Mouse (Mus musculus): Measurements from ENCODE around the gene Dscaml1. TPM values are rescaled to one million over a fixed set of nuclear protein-coding genes. Genes with fewer than 3 reads are reported as not detected.

Dscaml1 gene
- total RNA-seq, 2 experiments from 2014 or later, result not detected

DNA sequence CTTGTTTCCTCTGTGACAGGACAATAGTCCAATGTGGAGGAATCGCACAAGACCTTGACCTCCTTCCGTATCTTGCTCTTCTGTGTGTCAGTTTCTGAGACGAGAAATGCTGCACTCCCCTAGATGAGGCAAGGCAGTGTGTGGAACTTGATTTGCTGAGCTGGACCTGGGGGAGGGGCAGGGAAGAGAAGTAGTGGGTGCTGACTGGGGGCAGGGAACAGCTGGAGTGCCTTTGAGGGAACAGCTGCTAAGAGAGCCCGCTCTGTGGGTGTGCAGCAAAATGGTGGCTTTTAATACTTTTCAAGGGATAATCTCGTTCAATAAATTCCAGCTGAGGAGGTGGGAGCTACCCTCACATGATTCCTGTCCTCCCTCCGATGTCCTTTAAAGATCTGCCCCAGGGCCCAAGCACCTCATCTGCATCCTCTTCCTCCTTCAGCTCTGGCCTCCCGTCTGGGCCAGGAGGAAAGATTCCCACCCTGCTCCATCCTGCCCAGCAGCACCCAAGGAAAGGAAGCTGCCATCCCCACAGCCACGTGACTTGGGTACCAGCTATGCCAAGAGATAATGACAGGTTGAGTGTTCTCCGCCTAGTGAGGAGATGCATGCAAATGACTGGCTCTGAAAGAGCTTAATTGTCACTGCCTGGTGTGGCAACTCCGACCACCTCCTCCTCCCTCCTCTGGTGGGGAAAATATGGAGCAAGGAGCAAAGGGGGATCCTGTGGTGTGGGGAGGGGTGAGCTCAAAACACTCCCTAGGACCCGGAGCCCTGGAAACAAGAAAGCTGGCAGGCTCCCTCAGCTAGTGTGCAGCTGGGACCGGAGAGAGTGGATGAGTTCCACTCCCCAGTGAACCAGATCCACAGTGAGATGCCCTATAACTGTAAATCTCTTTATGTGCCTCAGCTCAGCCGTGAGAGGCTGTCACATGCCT is 181.9 kb downstream of the Dscaml1 start:
- no peak for ATAC-seq (replicated peaks; ENCODE audit: low FRiP score, poor library complexity, severe bottlenecking)

DNA sequence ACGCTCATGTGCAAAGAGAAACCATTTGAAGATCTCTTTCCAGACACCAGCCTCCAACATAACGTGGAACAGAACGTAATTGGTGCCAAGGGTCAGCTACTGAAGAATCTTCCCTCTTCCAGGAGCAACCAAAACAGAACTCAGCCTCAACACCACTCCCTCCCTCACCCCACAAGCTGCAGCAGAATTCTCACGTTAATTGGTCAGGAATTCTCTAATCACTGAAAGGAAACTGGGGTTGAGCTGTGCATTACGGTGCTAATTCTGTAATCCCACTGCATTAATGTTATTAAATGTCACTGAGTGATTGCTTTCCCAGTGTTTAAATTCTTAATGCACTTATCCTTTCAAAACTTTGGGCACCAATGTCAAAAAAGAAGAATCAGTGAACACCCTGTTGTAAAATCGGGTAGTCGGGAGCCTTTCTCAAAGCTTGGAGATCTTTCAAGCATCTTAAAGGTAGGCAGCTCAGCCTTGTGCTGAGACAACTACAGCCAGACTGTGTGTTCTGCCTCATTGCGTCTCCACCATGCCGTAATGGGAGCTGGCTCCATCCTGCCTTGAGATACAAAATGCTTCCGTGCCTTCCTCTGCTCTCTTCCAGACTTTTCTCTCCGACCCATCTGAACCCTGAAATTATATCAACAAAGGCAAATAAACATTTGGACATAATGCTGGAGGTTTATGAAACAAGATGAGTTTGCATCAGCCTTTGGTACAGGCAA is 184.1 kb downstream of the Dscaml1 start:
- ATAC-seq (replicated peaks; ENCODE audit: low FRiP score, poor library complexity, severe bottlenecking), result no peak

DNA sequence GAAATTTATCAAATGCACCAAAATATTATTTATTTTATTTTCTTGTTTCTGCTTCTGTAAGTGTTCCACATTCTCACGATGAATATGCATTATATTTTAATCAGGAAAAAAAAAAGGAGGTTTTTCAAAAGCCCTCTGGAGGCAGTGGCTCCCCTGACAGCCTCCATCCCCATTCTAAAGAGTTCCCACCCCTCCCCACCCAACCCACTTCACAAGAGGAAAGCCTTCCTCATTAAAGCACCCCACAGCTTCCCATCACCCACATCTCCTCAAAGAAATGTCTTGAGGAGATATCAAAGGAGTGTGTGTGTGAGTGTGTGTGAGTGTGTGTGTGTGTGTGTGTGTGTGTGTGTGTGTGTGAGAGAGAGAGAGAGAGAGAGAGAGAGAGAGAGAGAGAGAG is 188.2 kb downstream of the Dscaml1 start:
- no peak for ATAC-seq (replicated peaks; ENCODE audit: low FRiP score, poor library complexity, severe bottlenecking)

DNA sequence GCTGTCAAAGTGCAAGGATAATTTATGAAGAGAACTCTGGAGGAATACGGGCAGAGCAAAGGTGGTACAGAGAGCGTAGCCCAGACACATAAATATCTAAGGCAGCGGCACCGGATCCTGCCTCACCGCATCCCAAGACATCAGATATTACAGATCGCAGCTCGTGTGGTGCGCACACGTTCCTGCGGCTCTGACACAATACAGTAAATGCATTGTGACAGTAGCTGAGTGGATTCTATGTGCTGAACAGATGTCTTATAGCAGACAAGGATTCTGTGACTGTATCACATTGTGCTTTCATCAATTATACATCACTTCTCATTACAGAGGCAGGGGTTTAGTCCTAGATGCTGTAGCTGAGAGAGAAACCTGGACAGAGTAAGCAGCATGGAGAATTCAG is 191.5 kb downstream of the Dscaml1 start:
- ATAC-seq (replicated peaks; ENCODE audit: low FRiP score, poor library complexity, severe bottlenecking), result no peak

DNA sequence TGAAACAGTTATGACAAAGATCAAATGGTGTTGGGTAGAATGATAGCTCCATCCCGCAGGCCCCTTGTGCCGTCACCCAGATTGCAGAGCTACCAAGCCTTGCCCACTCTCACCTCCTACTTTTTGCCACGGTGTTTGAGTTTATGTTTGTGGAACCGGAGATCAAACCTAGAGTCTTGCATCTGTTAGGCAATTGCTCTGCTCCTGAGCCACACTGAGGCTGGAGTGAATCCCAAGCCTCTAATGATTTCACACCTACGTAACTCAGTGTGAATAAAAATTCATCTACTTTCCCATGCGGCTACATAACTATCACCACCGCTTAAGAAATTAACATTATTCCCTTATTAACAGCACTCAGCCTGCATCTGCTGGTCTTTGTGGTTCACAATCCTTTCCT is 192.0 kb downstream of the Dscaml1 start:
- ATAC-seq (replicated peaks; ENCODE audit: low FRiP score, poor library complexity, severe bottlenecking), result no peak

DNA sequence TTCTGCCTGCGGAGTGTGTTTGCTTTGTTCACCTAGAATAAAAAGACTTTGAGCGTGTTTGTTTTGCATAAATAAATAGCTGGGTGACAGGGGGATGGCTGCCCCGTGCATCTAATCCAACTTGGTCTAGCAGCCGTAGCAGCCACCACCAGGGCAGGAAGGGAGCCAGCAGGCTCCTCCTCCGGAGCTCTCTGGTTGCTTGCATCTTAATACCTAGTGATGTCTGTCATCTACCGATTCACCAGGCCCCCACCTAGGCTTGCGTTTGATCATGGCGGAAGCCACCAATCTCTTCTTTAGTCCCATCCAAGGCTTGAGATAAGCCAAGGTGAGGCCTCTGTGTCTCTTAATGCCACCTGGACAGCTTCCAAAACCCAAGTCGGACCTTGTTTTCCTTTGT is 193.6 kb downstream of the Dscaml1 start:
- no peak for ATAC-seq (replicated peaks; ENCODE audit: low FRiP score, poor library complexity, severe bottlenecking)

DNA sequence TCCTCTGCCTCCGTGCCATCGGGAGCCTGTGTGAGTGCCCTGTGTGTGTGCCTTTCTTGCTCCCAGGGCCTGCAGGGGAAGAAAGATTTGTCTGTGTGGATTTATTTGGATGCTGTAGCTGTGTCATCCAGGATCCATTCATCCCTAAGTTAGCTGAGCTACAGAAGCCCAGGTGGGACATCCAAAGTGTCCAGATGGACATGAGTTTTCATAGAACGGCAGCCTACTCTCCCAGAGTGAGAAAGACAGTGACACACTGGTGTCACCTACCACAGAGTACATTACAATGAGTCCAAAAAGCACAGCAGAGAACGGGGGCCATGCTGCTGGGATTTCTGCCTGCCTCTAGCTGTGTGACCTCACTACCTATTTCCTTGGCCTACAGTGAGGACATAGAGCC is 194.5 kb downstream of the Dscaml1 start:
- no peak for ATAC-seq (replicated peaks; ENCODE audit: low FRiP score, poor library complexity, severe bottlenecking)

DNA sequence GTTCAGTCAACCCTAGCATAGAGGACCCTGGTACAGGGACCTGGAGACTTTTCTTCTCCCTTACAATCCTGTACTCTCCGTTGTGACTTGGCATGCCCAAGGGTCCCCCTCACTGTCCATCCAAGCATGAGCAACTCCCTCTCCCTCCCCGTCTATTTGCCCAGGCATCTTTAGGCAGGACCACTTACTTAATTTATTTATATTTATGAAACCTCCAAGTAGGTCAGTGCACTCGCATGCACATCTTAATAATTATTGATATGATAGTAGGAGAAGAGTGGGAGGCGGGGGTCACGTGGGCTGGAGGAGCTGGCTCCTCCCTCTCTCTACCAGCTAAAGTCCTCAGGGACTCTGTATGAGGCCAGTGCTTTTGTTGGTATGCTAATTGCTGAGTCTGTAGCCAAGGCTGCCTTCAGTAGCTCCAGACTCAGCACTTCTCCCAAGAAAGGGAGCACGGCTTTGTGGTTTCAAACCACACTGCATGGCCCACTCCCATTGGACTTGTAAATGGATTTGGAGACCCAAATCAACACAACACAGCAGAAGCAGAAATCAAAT is 199.5 kb downstream of the Dscaml1 start:
- ATAC-seq (replicated peaks; ENCODE audit: low FRiP score, poor library complexity, severe bottlenecking), result no peak

DNA sequence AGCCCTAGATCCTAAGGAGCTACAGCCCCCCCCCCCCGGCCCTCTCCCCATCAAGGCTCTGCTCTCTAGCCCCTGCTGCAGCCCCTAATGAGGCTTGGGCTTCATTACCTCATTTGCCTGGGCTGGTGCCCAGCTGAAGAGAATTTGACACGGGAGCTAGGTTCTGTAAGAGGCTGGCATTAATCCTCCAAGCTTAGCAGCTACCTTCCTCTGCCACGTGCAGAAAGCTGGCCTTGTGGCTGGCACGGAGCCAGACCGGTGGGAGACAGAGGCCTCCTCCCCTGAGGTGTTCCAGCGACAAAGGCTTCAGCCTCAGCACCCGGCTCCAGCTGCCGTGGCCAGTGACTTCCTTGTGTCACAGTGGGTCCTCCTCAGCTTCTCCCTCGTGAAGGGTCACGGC is 206.1 kb downstream of the Dscaml1 start:
- ATAC-seq (replicated peaks; ENCODE audit: low FRiP score, poor library complexity, severe bottlenecking), result no peak

DNA sequence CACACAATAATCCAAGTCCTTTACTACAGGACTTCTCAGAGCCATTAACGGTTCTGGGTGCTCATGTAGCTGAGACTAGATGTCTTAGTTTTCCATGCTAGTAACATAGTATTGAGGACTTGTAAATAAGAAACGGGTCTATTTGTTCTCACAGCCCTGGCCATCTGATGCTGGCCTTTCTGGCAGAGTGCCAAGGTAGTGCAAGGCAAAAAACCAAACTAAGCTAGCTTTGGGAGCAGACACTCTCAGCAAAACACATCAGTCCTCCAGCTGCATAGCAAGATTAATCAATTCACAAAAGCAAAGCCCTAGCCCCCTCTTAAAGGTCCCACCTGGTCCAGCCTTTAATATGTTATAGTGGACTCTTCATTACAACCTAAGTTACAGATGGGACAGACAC is 206.6 kb downstream of the Dscaml1 start:
- ATAC-seq (replicated peaks; ENCODE audit: low FRiP score, poor library complexity, severe bottlenecking), result no peak

DNA sequence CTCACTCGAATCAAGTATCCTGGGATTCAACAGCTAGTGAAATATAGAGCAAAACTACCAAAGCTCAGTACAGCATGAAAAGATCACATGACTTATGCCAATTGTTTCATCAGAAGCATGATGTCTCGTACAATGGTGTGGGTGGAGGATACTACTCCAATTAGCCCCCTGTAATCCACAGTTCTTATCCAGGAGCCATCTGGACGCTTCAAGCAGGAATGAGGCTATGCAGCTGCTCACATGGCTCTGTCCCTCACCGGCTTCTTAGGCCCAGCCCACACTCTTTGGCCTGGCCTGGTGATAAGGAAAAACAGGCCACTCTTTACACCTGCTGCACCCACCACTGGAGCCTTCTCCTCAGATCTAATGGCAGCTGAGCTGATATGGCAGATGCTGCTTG is 208.6 kb downstream of the Dscaml1 start:
- ATAC-seq (replicated peaks; ENCODE audit: low FRiP score, poor library complexity, severe bottlenecking), result no peak

DNA sequence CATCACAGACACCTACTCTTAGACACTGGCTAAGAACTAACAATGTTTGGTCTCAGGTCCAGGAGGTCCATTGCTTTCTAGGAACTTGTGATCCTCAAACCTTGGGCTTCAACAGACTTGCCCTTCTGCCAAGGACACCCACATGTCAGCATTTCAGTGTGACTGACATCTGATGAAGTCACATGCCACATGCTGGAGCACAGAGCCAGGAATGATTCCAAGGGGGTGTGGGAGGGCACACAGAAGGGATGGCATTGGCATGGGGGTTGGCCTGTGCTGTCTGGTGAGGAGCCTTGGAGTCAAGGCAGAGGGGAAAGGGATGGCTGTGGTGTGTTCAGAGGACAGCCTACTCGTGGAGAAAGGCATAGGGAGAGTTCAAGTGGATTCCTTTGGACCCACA is 210.9 kb downstream of the Dscaml1 start:
- ATAC-seq (replicated peaks; ENCODE audit: low FRiP score, poor library complexity, severe bottlenecking), result no peak

DNA sequence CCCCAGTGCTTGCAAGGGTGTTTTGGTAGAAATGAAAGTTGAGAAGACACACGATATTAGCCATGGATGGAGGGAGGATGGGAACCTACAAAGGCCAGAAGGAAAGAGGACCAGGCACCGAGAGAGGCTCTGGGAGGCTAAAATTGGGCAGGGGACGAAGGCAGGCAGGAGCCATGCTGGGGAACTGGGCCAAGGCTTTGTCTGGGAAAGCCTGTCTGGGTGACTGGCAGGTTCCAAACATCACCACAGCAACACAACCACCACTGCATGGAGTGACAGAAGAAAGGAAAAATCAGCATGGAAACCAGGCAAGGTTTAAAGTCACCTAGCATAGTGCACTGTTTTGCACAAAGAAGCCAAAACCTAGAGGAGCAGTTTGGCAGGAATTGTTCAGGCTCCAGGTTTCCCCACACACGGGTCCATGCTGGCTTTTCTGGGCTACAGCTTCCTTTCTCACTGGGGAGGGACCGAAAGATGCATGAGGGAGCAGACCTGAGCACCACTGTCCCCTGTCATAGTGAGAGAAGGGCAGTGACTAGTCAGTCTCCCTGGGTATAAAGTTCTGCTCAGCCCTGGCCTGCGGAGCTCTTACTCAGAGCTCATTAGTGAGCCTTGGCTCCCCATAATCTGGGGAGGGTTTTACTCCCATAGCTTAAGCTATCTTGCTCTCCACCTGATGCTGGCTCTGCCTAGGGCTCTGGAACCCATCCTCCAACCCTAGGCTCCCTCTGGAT is 211.9 kb downstream of the Dscaml1 start:
- no peak for ATAC-seq (replicated peaks; ENCODE audit: low FRiP score, poor library complexity, severe bottlenecking)

DNA sequence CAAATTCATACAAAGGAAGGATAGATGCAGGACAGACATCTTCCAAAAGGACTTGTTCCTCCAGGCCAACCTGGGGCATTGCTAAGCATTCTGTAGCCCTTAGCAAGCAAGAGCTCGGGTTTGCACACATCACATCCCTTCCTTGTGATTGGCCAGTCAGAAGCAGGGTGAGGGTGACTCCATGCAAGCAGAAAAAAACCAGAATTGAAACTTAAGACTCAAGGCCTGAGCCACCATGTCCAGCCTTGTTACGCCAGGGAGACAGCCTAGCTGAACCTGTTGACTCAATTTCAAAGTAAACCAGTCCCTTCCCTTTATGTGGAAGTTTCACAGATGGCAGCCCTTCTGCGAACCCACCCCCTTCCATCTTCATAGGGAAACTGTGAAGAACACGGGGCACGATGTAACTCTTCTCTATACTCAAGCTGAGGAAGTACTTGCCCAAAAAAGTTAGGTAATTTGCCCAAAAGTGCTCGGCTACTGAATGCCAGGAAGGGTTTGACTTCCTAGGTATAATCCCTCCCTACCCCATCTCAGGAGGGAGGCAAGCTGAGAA is 218.5 kb downstream of the Dscaml1 start:
- no peak for ATAC-seq (replicated peaks; ENCODE audit: low FRiP score, poor library complexity, severe bottlenecking)

DNA sequence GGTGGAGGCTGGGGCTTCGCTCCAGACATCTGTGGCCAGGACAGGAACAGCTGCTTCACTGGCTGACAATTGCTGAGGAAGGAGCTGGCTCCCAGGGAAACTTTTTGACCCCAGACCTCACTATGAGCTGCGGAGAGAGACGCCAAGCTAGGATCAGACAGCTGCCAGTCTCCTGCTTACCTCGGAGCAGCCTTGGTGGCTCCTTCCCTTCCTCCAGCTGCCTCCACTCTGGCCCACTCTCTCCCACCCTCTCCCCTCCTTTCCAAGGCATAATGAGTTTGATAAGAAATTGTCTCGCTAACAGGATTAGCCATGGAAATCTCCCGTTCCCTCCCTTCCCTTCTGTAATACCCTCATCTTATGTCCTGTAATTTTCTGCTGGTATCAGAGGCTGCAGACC is 219.1 kb downstream of the Dscaml1 start:
- no peak for ATAC-seq (replicated peaks; ENCODE audit: low FRiP score, poor library complexity, severe bottlenecking)

DNA sequence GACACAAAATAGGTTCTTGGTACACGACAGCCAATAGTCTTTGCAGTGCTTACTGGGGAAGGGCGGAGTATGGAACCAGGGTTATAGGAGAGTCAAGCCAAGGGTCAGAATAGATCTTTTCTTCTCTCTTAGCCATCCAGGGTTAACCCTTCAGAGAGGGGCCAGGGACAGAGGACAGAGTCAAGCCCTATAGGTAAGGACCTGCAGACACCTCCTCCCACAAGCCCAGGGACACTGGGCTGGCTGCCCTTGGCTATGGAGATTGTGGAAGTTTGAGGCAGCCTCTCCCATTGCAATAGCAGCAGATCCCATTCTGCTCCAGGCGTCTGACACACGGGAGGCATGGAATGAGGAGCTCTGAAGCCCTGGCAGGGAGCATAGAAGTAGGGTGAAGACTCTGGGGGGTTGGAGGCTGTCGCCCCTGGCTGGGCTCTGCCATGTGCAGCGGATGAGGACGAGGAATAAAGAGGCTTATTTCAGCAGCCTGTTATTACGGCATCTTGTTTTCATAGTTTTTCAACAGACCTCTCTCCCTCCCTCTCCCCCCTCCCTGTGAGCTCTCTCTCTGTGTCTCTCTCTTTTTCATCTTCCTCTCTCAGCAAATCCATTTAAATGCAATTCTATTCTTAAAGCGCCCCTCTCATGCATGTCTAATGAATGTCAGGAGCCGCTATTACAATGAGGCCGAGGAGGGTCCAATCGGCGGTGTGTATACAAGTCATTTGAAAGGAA is 224.8 kb downstream of the Dscaml1 start:
- ATAC-seq (replicated peaks; ENCODE audit: low FRiP score, poor library complexity, severe bottlenecking), result no peak

DNA sequence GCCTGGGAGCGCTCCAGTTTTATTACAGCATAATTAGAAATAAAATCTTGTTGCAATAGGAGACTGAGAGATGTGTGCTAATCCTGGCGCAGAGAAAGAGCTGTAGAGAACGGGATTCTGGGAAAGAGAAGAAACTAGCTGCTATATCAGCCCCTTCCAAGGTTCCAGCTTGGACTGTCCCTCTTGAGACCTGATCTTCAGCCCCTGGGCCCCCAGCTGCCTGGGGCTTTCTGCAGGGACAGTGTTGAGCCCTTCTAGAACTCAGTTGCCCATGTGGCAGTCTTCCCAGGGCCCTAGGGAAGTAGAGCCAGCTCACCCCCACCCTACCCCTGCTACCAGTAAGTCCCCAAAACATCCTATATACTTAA is 225.4 kb downstream of the Dscaml1 start:
- ATAC-seq (replicated peaks; ENCODE audit: low FRiP score, poor library complexity, severe bottlenecking), result no peak

DNA sequence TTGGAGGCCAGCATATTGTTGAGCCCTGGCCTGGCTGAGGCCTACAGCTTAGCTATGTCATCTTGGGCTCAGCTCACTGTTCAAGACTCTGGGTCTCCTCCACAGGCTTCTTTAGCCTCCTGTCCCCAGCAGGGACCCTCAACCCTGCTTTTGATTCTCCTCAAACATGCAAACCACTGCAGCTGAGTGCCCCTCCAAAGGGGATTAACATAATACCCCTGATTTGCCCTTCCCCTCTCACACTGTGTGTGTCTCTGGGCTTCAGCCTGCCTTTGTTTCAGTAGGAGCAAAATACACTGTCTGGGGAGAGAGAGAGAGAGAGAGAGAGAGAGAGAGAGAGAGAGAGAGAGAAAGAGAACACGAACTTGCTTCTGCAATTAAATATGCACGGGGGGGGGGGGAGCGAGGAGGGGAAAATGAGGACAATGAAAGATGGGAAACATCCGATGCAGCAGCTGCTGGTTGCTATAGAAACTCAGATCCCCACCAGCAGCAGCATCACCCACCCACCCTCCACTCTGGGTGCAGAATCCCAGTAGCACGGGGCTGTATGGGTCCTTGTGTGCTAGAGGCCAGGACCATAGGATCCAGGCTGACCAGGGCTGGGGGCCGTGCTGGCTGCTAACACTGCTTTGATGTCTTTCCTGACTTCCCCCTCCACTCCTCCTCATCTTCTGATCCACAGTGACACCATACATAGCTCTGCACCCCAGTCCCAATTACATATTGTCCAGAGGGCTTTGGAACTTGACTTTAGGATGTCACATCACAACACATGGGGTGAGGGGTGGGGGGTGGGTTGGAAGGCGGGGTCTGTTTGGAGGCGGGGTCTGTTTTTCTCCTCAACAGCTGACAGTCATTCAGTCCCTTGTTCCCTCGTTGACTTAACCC is 231.0 kb downstream of the Dscaml1 start:
- ATAC-seq (replicated peaks; ENCODE audit: low FRiP score, poor library complexity, severe bottlenecking), result no peak
